Mouse (Mus musculus) adrenal gland, adult (tissue): ENCODE results near the gene Zfp853.

Experiments
- DNase-seq, 2 experiments: peaks; one replicate each; pipeline ENCODE4 v3.0.0; 2022 to 2023; ENCODE audit warnings: low spot score in 1 of 2; ENCODE audit not compliant: inconsistent age in 2 of 2

Zfp853 gene

GRCm38 (mm10) chr5:143293404-143293803, at the start of gene Zfp853:
Zfp853 (minus strand) TSS chr5:143293623.
- no peak for DNase-seq

GRCm38 (mm10) chr5:143339603-143340002, 46.2 kb upstream of the Zfp853 start:
- DNase-seq: no peak

DNA sequence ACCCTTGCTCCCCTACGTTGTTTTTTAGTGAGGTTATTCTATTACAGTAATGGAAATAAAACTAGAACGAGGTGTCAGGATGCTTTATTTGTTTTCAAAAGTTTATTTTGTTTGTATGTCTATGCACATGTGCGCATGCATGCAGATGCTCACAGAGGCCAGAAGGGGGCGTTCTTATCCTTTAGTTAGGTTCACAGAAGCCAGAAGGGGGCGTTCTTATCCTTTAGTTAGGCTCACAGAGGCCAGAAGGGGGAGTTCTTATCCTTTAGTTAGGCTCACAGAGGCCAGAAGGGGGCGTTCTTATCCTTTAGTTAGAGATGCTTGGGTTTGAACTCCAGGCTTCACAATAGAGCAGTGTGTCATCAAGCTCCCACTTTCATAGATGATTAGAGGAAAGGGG, 43.1 kb upstream of the Zfp853 start:
- no peak for DNase-seq

- peak in 1 of 2 experiments; percentile 83 for DNase-seq
Observed at GRCm38 (mm10) chr5:143335089-143335460, 41.7 kb upstream of the Zfp853 start.

- peak in 1 of 2 experiments; percentile 40 for DNase-seq
Observed at GRCm38 (mm10) chr5:143334418-143335088, 41.1 kb upstream of the Zfp853 start.

GRCm38 (mm10) chr5:143333872-143334271, 40.4 kb upstream of the Zfp853 start:
- peak; percentile 61 to 91 for DNase-seq

GRCm38 (mm10) chr5:143328690-143329495, 35.5 kb upstream of the Zfp853 start, which contains the start of gene Zdhhc4:
Zdhhc4 (minus strand) TSS chr5:143329256.
- DNase-seq: peak; percentile 91 to 97

- DNase-seq: no peak
Observed at GRCm38 (mm10) chr5:143317288-143317610, 23.8 kb upstream of the Zfp853 start.

DNA sequence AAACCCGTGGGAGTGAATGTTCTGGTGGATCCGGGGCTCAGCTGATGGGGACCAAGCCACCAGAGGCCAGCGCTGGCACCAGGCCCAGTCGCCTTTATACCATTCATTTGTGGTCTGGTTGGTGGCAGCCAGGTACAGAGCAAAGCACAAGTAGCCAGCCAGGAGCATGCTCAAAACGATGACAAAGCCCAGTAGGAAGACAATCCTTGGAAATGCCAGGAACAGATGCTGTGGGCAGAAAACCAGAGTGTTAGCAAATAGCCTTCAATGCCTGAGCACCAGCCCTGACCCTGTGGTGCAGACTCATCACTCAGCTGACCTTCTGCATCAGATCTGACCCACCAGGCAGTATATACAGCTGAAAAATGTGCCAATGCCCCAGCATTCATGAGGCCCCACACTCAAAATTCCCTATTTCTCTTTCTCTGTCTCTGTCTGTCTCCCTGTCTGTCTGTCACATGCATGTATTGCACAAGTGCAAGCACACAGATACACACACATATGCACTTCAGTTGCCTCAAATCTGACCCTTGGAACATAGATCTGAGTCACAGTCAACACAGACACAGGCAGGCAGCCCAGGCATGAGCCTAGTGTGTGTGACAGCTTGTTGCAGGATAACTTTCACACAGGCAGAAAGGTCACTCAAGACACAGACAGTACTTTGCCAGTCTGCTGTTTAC, 23.3 kb upstream of the Zfp853 start:
- DNase-seq: peak; percentile 73 to 88

GRCm38 (mm10) chr5:143315514-143315888, 22.1 kb upstream of the Zfp853 start:
- DNase-seq: no peak

- DNase-seq: peak; percentile 89 to 96
Observed at GRCm38 (mm10) chr5:143314730-143315513, 21.5 kb upstream of the Zfp853 start, which contains the start of gene E130309D02Rik. E130309D02Rik (minus strand) TSS chr5:143315360.

DNA sequence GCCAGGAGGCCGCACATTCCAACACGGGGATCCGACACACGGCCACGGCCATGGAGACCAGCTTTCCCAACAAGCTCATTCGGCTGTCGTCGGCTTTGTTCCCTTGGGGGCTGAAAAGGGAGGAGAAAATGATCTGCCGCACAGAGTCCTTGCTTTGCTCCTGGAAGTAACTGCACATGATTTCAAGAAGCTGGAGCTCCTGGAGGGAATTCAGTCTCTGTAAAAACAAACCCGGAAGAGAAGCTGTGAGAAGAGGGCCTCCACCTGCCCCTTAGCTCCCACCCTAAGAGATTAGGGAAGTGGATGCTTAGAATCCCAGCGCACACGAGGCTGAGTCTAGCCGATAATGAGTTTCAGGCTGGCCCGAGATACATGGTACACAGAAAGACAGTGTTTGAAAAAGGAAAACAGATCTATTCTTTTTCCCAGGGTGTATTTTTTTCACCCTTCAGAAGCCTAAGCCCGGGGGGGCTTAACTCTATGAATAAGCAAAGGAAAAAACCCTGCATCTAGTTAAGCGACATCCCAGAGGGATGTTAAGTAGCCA, 20.8 kb upstream of the Zfp853 start:
- peak in 1 of 2 experiments; percentile 55 for DNase-seq

GRCm38 (mm10) chr5:143311886-143312285, 18.5 kb upstream of the Zfp853 start:
- DNase-seq: peak; percentile 68 to 86

DNA sequence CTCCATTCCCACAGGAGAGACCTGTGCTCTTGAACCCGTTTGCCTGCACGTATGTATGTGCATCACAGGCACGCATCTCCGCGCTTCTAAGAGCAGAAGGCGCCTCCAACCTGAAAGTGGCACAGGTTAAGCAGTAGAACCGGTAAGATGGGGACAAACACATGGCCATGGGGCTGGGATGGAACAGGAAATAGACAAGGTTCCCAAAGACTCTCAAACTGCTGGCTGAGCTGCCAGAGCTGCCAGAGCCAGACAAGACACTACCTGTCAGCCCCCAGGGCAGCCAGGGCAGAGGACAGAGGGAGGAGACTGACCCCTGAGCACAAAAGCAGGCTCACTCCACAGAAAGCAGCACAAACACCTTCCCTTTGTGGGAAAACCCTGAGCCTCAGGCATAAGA, 16.5 kb upstream of the Zfp853 start:
- DNase-seq: no peak

DNA sequence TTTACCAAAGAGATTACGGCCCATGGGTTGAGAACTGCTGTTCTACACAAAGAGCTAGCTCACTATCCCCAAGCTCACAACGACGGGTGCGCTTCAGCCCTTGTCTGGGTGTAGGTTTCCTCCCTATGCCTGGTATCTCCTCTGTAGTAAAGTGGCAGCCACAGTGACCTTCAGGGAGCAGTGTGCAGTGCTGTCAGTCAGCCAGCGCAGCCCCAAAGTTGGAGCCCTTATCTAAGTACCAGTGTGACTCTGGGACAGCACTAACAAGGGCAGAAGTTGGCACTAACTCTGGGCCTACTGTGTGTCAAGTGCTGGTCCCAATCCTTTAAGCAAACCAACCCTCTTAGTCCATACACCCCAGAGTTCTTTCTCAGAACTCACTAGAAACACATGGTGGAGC, 15.4 kb upstream of the Zfp853 start:
- no peak for DNase-seq

GRCm38 (mm10) chr5:143304251-143304650, 10.8 kb upstream of the Zfp853 start:
- DNase-seq: no peak

- DNase-seq: no peak
Observed at GRCm38 (mm10) chr5:143301296-143301695, 7.9 kb upstream of the Zfp853 start.

DNA sequence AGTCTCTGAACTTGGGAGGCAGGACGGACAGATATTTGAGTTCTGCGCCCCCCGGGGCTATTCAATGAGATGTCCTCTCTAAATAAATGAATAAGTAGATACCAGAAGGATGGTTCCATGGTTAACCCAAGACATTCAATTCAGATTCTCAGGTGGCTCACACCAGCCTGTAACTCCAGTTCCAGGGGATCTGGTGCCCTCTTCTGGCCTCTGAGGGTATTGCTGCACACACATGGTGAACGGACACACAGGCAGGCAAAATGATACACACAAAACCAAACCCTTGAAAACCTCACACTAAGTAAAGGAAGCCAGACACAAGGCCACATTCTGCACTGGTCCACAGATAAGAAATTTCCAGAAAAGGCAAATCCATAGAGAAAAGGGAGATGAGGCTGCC, 6.3 kb upstream of the Zfp853 start:
- DNase-seq: peak; percentile 50 to 84

DNA sequence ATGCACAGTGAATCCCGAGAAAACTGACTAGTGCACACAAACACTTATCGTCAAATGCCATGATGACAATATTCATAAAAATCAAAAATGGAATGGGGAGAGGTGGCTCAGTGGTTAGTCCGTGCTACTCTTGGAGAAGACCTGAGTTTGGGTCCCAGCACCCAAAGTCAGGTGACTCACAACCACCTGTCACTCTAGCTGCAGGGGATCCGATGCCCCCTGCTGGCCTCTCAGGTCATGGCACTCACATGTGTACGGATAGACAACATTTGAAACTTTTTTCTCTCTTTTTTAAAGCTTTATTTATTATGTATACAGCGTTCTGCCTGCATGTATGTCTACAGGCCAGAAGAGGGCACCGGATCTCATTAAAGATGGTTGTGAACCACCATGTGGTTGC, 5.0 kb upstream of the Zfp853 start:
- DNase-seq: no peak

DNA sequence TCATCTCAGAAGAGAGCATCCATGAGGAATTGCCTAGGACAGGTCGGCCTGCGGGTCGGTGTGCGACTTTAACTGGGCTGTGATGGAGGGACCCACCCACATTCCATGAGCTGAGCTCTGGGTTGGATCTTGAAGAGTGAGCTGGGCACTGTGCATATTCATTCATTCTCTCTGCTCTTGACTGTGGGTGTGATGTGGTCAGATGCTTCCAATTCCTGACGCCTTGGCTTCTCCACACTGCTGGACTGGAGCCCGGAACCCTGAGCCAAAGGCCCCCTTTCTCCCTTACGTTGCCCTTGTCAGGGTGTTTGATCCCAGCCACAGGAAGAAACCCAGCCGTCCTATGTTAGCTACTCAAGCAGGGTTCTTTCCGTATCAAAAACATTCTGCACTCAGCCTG, 4.6 kb upstream of the Zfp853 start:
- DNase-seq: no peak

DNA sequence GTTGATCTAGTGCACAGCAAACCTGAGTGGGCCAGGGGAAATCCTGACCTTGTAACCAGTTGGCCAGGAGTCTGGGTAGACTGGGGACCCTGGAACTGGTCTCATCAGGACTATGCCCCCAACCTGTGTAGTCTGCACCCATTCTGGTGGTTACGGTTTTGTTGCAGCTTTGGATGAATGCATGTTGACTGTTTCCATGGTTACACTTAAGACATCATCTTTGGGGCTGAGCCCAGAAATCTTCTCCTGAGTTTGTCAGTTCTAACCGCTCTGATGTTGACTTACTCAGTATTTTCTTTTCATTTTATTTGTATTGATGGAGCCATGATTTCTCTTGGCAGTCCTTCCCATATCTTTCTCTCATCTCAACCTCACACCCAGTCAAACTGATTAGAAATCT, 1.9 kb upstream of the Zfp853 start:
- no peak for DNase-seq
